Comparison of ENCODE assay signal across 14 mouse cellular contexts in genomic region chr16:5186234-5186633, GRCm38 (mm10). TPM values are rescaled to one million over a fixed set of nuclear protein-coding genes. Genes with fewer than 3 reads are reported as not detected.
DNase-seq lines count a peak whose midpoint lies in the region; TF ChIP-seq lines count a peak whose summit lies in the region.
"Had no signal": no experiment of that assay in that cellular context is flagged by ENCODE, and none has a peak within 500 bp of the region (broad histone marks: within the 10 kb centered on the region; RNA-seq: fewer than 3 reads in every experiment).

No protein-coding gene starts in this region.

- no peaks in the 10 kb centered on the region for H3K79me2 ChIP-seq in myocyte (ENCODE audit: control insufficient read depth, insufficient read depth)

- no peak for TF ChIP-seq POLR2A in myocyte (IDR thresholded peaks at IDR 0.05; ENCODE audit: insufficient read length, low read depth)

- no peaks in the 10 kb centered on the region for H3K36me3 ChIP-seq in myocyte (ENCODE audit: control insufficient read depth, insufficient read depth)
- H3K36me3 ChIP-seq: heart, embryonic 13.5 days; neural tube, embryonic 13.5 days had no signal

- peak; percentile 37 to 72 for DNase-seq in adrenal gland, adult (ENCODE audit: inconsistent age in 2 of 2, low spot score in 1 of 2)
- DNase-seq in adrenal gland, adult 8-10 months, result no peak
- peak; percentile 53 to 60 for DNase-seq in left cerebral cortex, adult 18-20 months (ENCODE audit: low spot score in 2 of 2)
- DNase-seq in left cerebral cortex, postnatal 4 days, result no peak
- DNase-seq in gastrocnemius, postnatal 25 days, result peak; percentile 49
- no peak for DNase-seq in kidney, postnatal 4 days
- no peak for DNase-seq in testis, postnatal 10 days (ENCODE audit: low spot score)
- DNase-seq: embryo, embryonic 11 days; liver, postnatal 0 days; thymus, postnatal 14 days had no signal

- intact Hi-C loops in left cerebral cortex, postnatal 4 days (cut with DNase I), result no loop called here

- no peak overlapping the region for H3ac ChIP-seq in myocyte (ENCODE audit: control insufficient read depth, insufficient read length)

- H3K27me3 ChIP-seq in myocyte (ENCODE audit: control insufficient read depth, insufficient read depth, insufficient read length), result peaks cover 21% of the 10 kb centered on the region

- H3K4me3 ChIP-seq in myocyte, result no peak overlapping the region
- H3K4me3 ChIP-seq: heart, embryonic 13.5 days; neural tube, embryonic 13.5 days had no signal

- H3K4me2 ChIP-seq in myocyte (ENCODE audit: low read depth), result peak overlapping the region; percentile 14
- H3K4me2 ChIP-seq: heart, embryonic 13.5 days; neural tube, embryonic 13.5 days had no signal

TF ChIP-seq in myocyte, 11 proteins besides CTCF, POLR2A, EP300 and RAD21:
- TF ChIP-seq MYOD1 (IDR thresholded peaks at IDR 0.05; ENCODE audit: control insufficient read depth in 1 of 3, insufficient read length in 2 of 3, low read depth in 2 of 3) (peak in 2 of 3 experiments; percentile 0 to 38), MAX (IDR thresholded peaks at IDR 0.05; ENCODE audit: low read depth) (no peak), POLR2AphosphoS2 (IDR thresholded peaks at IDR 0.05; ENCODE audit: insufficient read length, low read depth) (no peak), CEBPB (IDR thresholded peaks at IDR 0.05; ENCODE audit: insufficient read depth, poor library complexity, severe bottlenecking) (no peak), USF1 (IDR thresholded peaks at IDR 0.05; ENCODE audit: low read depth) (no peak)

RNA-seq across cellular contexts. Expression of gene Nagpa, which starts 17.6 kb away (rescaled TPM):
- total RNA-seq in adrenal gland, adult 8-10 months (2022), result 10 to 100 TPM; 28.2 to 37.9 (median 33.4) TPM
- 10 to 100 TPM; 13.2 to 14.6 TPM for total RNA-seq in left cerebral cortex, adult 18-20 months (2021)
- total RNA-seq in left cerebral cortex, postnatal 4 days (2021), result 1 to 10 TPM; 6.8 to 7.5 TPM
- total RNA-seq in gastrocnemius, postnatal 25 days (2021), result 1 to 10 TPM; 7.0 to 7.4 TPM
- polyA plus RNA-seq in myocyte (2012; fragmentation: generic; extraction: Trizol), result 12.0 TPM

RNA-seq across cellular contexts. Expression of gene AU021092, which starts 35.9 kb away (rescaled TPM):
- total RNA-seq in adrenal gland, adult 8-10 months (2022), result 10 to 100 TPM; 29.9 to 35.1 (median 31.2) TPM
- 1 to 10 TPM; 4.5 TPM for total RNA-seq in left cerebral cortex, adult 18-20 months (2021)
- total RNA-seq in left cerebral cortex, postnatal 4 days (2021), result 10 to 100 TPM; 10.2 to 11.3 TPM
- total RNA-seq in gastrocnemius, postnatal 25 days (2021), result 1 to 10 TPM; 4.9 to 5.9 TPM
- polyA plus RNA-seq in myocyte (2012; fragmentation: generic; extraction: Trizol), result 1.3 TPM

RNA-seq across cellular contexts. Expression of gene Sec14l5, which starts 39.3 kb away (rescaled TPM):
- under 1 TPM; 0.17 to 0.35 (median 0.23) TPM for total RNA-seq in adrenal gland, adult 8-10 months (2022)
- 1 to 10 TPM; 5.1 to 6.8 TPM for total RNA-seq in left cerebral cortex, adult 18-20 months (2021)
- total RNA-seq in left cerebral cortex, postnatal 4 days (2021), result under 1 TPM; 0.10 to 0.18 TPM
- 10 to 100 TPM; 11.4 to 12.9 TPM for total RNA-seq in gastrocnemius, postnatal 25 days (2021)
- 0.05 TPM for polyA plus RNA-seq in myocyte (2012; fragmentation: generic; extraction: Trizol)
- polyA plus RNA-seq: intestine, embryonic 16.5 days had no signal

RNA-seq across cellular contexts. Expression of gene Alg1, which starts 47.2 kb away (rescaled TPM):
- total RNA-seq in adrenal gland, adult 8-10 months (2022), result 10 to 100 TPM; 38.0 to 53.2 (median 43.5) TPM
- 10 to 100 TPM; 25.6 to 26.8 TPM for total RNA-seq in left cerebral cortex, adult 18-20 months (2021)
- total RNA-seq in left cerebral cortex, postnatal 4 days (2021), result 10 to 100 TPM; 29.9 to 30.8 TPM
- 10 to 100 TPM in 1 of 2 experiments, 1 to 10 TPM in 1; 7.1 to 11.6 TPM for total RNA-seq in gastrocnemius, postnatal 25 days (2021)
- polyA plus RNA-seq in myocyte (2012; fragmentation: generic; extraction: Trizol), result 46.8 TPM

RNA-seq across cellular contexts. Expression of gene Ppl, which starts 54.0 kb away (rescaled TPM):
- total RNA-seq in adrenal gland, adult 8-10 months (2022), result 10 to 100 TPM in 2 of 4 experiments, 1 to 10 TPM in 2; 3.1 to 17.7 (median 9.9) TPM
- total RNA-seq in left cerebral cortex, adult 18-20 months (2021), result 1 to 10 TPM; 2.1 to 2.6 TPM
- under 1 TPM; 0.18 to 0.26 TPM for total RNA-seq in left cerebral cortex, postnatal 4 days (2021)
- 1 to 10 TPM in 1 of 2 experiments, under 1 TPM in 1; 0.77 to 2.2 TPM for total RNA-seq in gastrocnemius, postnatal 25 days (2021)
- 0.02 TPM for polyA plus RNA-seq in myocyte (2012; fragmentation: generic; extraction: Trizol)

Comparison
In these comparisons a context has a peak if more than half of its experiments do, and no peak if none do; other contexts are left out.
1. DNase-seq: peak in adrenal gland, adult (2 of 2), left cerebral cortex, adult 18-20 months (2 of 2) and gastrocnemius, postnatal 25 days (single experiment); none in adrenal gland, adult 8-10 months (single experiment), left cerebral cortex, postnatal 4 days (single experiment), kidney, postnatal 4 days (0 of 2) and testis, postnatal 10 days (single experiment).
2. RNA of gene Sec14l5, which starts 39.3 kb away (total RNA-seq): 11.4 to 12.9 TPM in gastrocnemius, postnatal 25 days and 5.1 to 6.8 TPM in left cerebral cortex, adult 18-20 months; 0.17 to 0.35 TPM in adrenal gland, adult 8-10 months and 0.10 to 0.18 TPM in left cerebral cortex, postnatal 4 days; every median in the first group is over 4 times any median in the second.